Mouse (Mus musculus) G1E (cell line): ENCODE data around the gene Gm44805.

Source experiments
- CTCF ChIP-seq: IDR thresholded peaks from 2 replicates; pipeline ENCODE4 v1.5.1; 2012; ENCODE audit warnings: low read depth, low read length, inconsistent platforms, mixed read lengths
- GATA1 ChIP-seq: IDR thresholded peaks from 2 replicates; pipeline ENCODE4 v1.6.1; 2012; ENCODE audit warnings: borderline replicate concordance, low read length, inconsistent platforms, mixed read lengths
- POLR2AphosphoS5 ChIP-seq: IDR thresholded peaks from 2 replicates; pipeline ENCODE4 v1.6.1; 2012; ENCODE audit warnings: low read depth, low read length, inconsistent platforms; ENCODE audit not compliant: insufficient replicate concordance
- TAL1 ChIP-seq: conservative IDR thresholded peaks from 2 replicates; pipeline ENCODE4 v1.6.1; 2012; ENCODE audit warnings: low read depth, low read length, inconsistent platforms, mixed read lengths

DNA sequence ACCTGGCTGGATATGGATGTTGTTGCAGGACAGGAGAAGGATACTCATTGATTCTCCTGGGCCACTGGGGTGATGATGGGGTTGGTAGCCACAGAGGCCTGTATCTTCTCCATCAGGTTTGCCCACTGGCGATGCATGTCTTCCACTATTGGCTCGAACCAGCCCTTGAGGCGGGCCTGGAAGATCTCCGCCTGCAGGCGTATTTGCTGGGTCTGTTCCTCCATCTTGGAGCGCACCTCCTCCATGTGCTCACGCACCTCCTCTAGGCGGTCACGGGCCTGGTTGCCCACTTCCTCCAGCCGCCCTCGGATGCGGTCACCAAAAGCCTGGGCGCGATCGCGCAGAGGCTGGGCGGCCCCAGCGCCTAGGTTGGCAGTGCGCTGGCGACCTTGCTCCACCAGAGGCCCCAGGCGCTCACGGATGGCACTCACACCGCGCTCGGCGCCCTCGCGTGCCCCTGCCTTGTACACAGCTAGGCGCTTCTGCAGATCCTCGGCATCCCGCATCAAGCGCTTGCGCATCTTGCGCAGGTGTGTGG, 15.2 kb upstream of the Gm44805 start:
- TF ChIP-seq CTCF, result no peak
- TF ChIP-seq POLR2AphosphoS5, result no peak
- TF ChIP-seq GATA1, result no peak
- no peak for TF ChIP-seq TAL1
